32 mouse cellular contexts compared by ENCODE assay signal in genomic region chr2:83699324-83699723, GRCm38 (mm10). TPM values are rescaled to one million over a fixed set of nuclear protein-coding genes. Genes with fewer than 3 reads are reported as not detected.
DNase-seq lines count a peak whose midpoint lies in the region; ATAC-seq and TF ChIP-seq lines count a peak whose summit lies in the region.
"Had no signal": no experiment of that assay in that cellular context is flagged by ENCODE, and none has a peak within 500 bp of the region (broad histone marks: within the 10 kb centered on the region; RNA-seq: fewer than 3 reads in every experiment).

No protein-coding gene starts in this region.

- H3K36me3 ChIP-seq in kidney, postnatal 0 days (ENCODE audit: insufficient read depth, low read length) = no peaks in the 10 kb centered on the region
- H3K36me3 ChIP-seq in testis, adult 2 months (ENCODE audit: control insufficient read depth, insufficient read depth, low read length) = no peaks in the 10 kb centered on the region
- H3K36me3 ChIP-seq in forebrain, embryonic 13.5 days (ENCODE audit: poor library complexity, severe bottlenecking) = no peaks in the 10 kb centered on the region
- H3K36me3 ChIP-seq in neural tube, embryonic 15.5 days = no peaks in the 10 kb centered on the region
- H3K36me3 ChIP-seq: forebrain, embryonic 10.5 days; heart, embryonic 13.5 days; limb, embryonic 12.5 days; liver, embryonic 13.5 days; midbrain, embryonic 10.5 days; neural tube, embryonic 12.5 days had no signal

- POLR2A ChIA-PET in Patski (lab: Charles Lee) = no interaction called here

- H3K4me2 ChIP-seq in kidney, postnatal 0 days (ENCODE audit: low read length) = no peak overlapping the region
- H3K4me2 ChIP-seq in forebrain, embryonic 13.5 days = no peak overlapping the region
- H3K4me2 ChIP-seq in neural tube, embryonic 15.5 days = no peak overlapping the region
- H3K4me2 ChIP-seq: heart, embryonic 13.5 days; hindbrain, embryonic 14.5 days; limb, embryonic 12.5 days; liver, embryonic 13.5 days; neural tube, embryonic 12.5 days had no signal

- in situ Hi-C loops in Patski (cut with MboI; ENCODE audit: low pct_unique_long_range_greater_than_20kb) = no loop called here

- WGBS in kidney, postnatal 0 days = 51% methylated on average over 1 of the region's 1 CpGs
- 59% methylated on average over 1 of the region's 1 CpGs for WGBS in forebrain, embryonic 13.5 days
- WGBS in neural tube, embryonic 15.5 days = 71% methylated on average over 1 of the region's 1 CpGs

- no peaks in the 10 kb centered on the region for H3K27me3 ChIP-seq in kidney, postnatal 0 days (ENCODE audit: insufficient read depth, low read length)
- H3K27me3 ChIP-seq in testis, adult 2 months (ENCODE audit: control insufficient read depth, insufficient read depth, low read length) = no peaks in the 10 kb centered on the region
- H3K27me3 ChIP-seq in Patski = no peaks in the 10 kb centered on the region
- no peaks in the 10 kb centered on the region for H3K27me3 ChIP-seq in forebrain, embryonic 13.5 days
- no peaks in the 10 kb centered on the region for H3K27me3 ChIP-seq in neural tube, embryonic 15.5 days (replicated peaks)
- H3K27me3 ChIP-seq: heart, embryonic 13.5 days; limb, embryonic 12.5 days; liver, embryonic 13.5 days; neural tube, embryonic 12.5 days had no signal

- TF ChIP-seq POLR2A in testis, adult 2 months (IDR thresholded peaks at IDR 0.05; ENCODE audit: control insufficient read depth, low read depth, low read length) = no peak

- H3K27ac ChIP-seq in kidney, postnatal 0 days = no peak overlapping the region
- H3K27ac ChIP-seq in testis, adult 2 months (ENCODE audit: control insufficient read depth, insufficient read depth, low read depth, low read length) = no peak overlapping the region
- no peak overlapping the region for H3K27ac ChIP-seq in forebrain, embryonic 13.5 days
- H3K27ac ChIP-seq in neural tube, embryonic 15.5 days (replicated peaks) = no peak overlapping the region
- H3K27ac ChIP-seq: forebrain, embryonic 10.5 days; gastrocnemius, adult 2 months; heart, embryonic 13.5 days; hindbrain, embryonic 14.5 days; layer of hippocampus, adult 2 months; left cerebral cortex, adult 2 months; limb, embryonic 12.5 days; liver, embryonic 13.5 days; macrophage; midbrain, embryonic 10.5 days; neural tube, embryonic 12.5 days had no signal

- 0 out of 2 replicates have a peak, but pooled peaks have one; percentile 29 for ATAC-seq in kidney, postnatal 0 days (replicated peaks; ENCODE audit: low FRiP score, low read depth)
- ATAC-seq in Patski = peak; percentile 66
- ATAC-seq in forebrain, embryonic 13.5 days = no peak
- no peak for ATAC-seq in neural tube, embryonic 15.5 days (ENCODE audit: low FRiP score)
- ATAC-seq: forebrain, embryonic 16.5 days; inflammation-experienced regulatory T-cells, adult 6 months had no signal

- no peak overlapping the region for H3K4me3 ChIP-seq in kidney, postnatal 0 days (replicated peaks; ENCODE audit: low read depth, low read length)
- H3K4me3 ChIP-seq in testis, adult 2 months (ENCODE audit: control insufficient read depth, low read depth, low read length) = peak overlapping the region; percentile 62
- no peak overlapping the region for H3K4me3 ChIP-seq in forebrain, embryonic 13.5 days
- no peak overlapping the region for H3K4me3 ChIP-seq in neural tube, embryonic 15.5 days (replicated peaks)
- H3K4me3 ChIP-seq: forebrain, embryonic 10.5 days; gastrocnemius, adult 2 months; heart, embryonic 13.5 days; layer of hippocampus, adult 2 months; left cerebral cortex, adult 2 months; limb, embryonic 12.5 days; liver, embryonic 13.5 days; midbrain, embryonic 10.5 days; myocyte; neural tube, embryonic 12.5 days had no signal

- no peak for TF ChIP-seq CTCF in kidney, postnatal 0 days (IDR thresholded peaks at IDR 0.05; ENCODE audit: low read depth)
- no peak for TF ChIP-seq CTCF in testis, adult 2 months (IDR thresholded peaks at IDR 0.05; ENCODE audit: control insufficient read depth, insufficient read depth, insufficient replicate concordance, low read depth, low read length)
- TF ChIP-seq CTCF in Patski (IDR thresholded peaks at IDR 0.05) = no peak

- no peaks in the 10 kb centered on the region for H3K4me1 ChIP-seq in kidney, postnatal 0 days (replicated peaks; ENCODE audit: insufficient read depth, low read length)
- no peaks in the 10 kb centered on the region; the same call in 1 of the 2 replicates for H3K4me1 ChIP-seq in testis, adult 2 months (ENCODE audit: control insufficient read depth, insufficient read depth, low read length)
- H3K4me1 ChIP-seq in forebrain, embryonic 13.5 days = no peaks in the 10 kb centered on the region
- no peaks in the 10 kb centered on the region for H3K4me1 ChIP-seq in neural tube, embryonic 15.5 days
- H3K4me1 ChIP-seq: forebrain, embryonic 10.5 days; midbrain, embryonic 10.5 days; neural tube, embryonic 12.5 days had no signal

- no peak overlapping the region for H3K9ac ChIP-seq in kidney, postnatal 0 days (ENCODE audit: low read depth, low read length)
- H3K9ac ChIP-seq in forebrain, embryonic 13.5 days = no peak overlapping the region
- H3K9ac ChIP-seq in neural tube, embryonic 15.5 days (replicated peaks) = no peak overlapping the region
- H3K9ac ChIP-seq: heart, embryonic 13.5 days; hindbrain, embryonic 14.5 days; limb, embryonic 12.5 days; liver, embryonic 13.5 days; neural tube, embryonic 12.5 days had no signal

- no peak for DNase-seq in kidney, postnatal 0 days (ENCODE audit: low spot score)
- no peak for DNase-seq in kidney, postnatal 4 days
- DNase-seq in testis, postnatal 10 days (ENCODE audit: low spot score) = no peak
- DNase-seq in Patski (ENCODE audit: low read depth, low spot score) = no peak
- DNase-seq: adrenal gland, postnatal 10 days; cerebellum, adult 8-10 months; cerebellum, postnatal 25 days; gastrocnemius, adult 2 months; gastrocnemius, postnatal 36 days; heart, adult 18-20 months; heart, postnatal 10 days; kidney, adult 8-10 months; kidney, postnatal 14 days; liver, embryonic 13.5 days; lung, adult 2 months; lung, postnatal 10 days; thymus, postnatal 14 days had no signal

- CTCF ChIA-PET in Patski (lab: Charles Lee) = no interaction called here

- no peaks in the 10 kb centered on the region for H3K9me3 ChIP-seq in kidney, postnatal 0 days (replicated peaks; ENCODE audit: low read length)
- H3K9me3 ChIP-seq in forebrain, embryonic 13.5 days (replicated peaks) = no peaks in the 10 kb centered on the region
- H3K9me3 ChIP-seq in neural tube, embryonic 15.5 days (replicated peaks) = no peaks in the 10 kb centered on the region
- H3K9me3 ChIP-seq: forebrain, embryonic 10.5 days; heart, embryonic 13.5 days; limb, embryonic 12.5 days; liver, embryonic 13.5 days; midbrain, embryonic 10.5 days; neural tube, embryonic 12.5 days had no signal

RNA-seq across cellular contexts. Expression of gene Itgav, which starts 24.9 kb away (rescaled TPM):
- 164 and 165 TPM in 2 replicates for polyA plus RNA-seq in kidney, postnatal 0 days (2015; fragmentation: Nextera tagmentation; extraction: Ambion mirVana)
- 3.1 and 4.1 TPM in 2 replicates for polyA plus RNA-seq in testis, adult 2 months (2012; rRNA removed)
- 374 TPM for polyA plus RNA-seq in Patski (2021)
- 24.0 and 24.9 TPM in 2 replicates for polyA plus RNA-seq in forebrain, embryonic 13.5 days (2015; fragmentation: Nextera tagmentation; extraction: Ambion mirVana)
- polyA plus RNA-seq in neural tube, embryonic 15.5 days (2015; fragmentation: Nextera tagmentation; extraction: Ambion mirVana) = 29.1 and 29.8 TPM in 2 replicates

RNA-seq across cellular contexts. Expression of gene Zc3h15, which starts 55.1 kb away (rescaled TPM):
- 158 and 160 TPM in 2 replicates for polyA plus RNA-seq in kidney, postnatal 0 days (2015; fragmentation: Nextera tagmentation; extraction: Ambion mirVana)
- 37.0 and 39.9 TPM in 2 replicates for polyA plus RNA-seq in testis, adult 2 months (2012; rRNA removed)
- 85.5 TPM for polyA plus RNA-seq in Patski (2021)
- polyA plus RNA-seq in forebrain, embryonic 13.5 days (2015; fragmentation: Nextera tagmentation; extraction: Ambion mirVana) = 195 and 217 TPM in 2 replicates
- polyA plus RNA-seq in neural tube, embryonic 15.5 days (2015; fragmentation: Nextera tagmentation; extraction: Ambion mirVana) = 172 and 187 TPM in 2 replicates

Comparison
In these comparisons a context has a peak if more than half of its experiments do, and no peak if none do; other contexts are left out.
1. ATAC-seq: peak in kidney, postnatal 0 days (single experiment) and Patski (single experiment); none in forebrain, embryonic 13.5 days (single experiment) and neural tube, embryonic 15.5 days (single experiment).